Comparison of ENCODE assay signal across 8 mouse cellular contexts in the genomic region with DNA sequence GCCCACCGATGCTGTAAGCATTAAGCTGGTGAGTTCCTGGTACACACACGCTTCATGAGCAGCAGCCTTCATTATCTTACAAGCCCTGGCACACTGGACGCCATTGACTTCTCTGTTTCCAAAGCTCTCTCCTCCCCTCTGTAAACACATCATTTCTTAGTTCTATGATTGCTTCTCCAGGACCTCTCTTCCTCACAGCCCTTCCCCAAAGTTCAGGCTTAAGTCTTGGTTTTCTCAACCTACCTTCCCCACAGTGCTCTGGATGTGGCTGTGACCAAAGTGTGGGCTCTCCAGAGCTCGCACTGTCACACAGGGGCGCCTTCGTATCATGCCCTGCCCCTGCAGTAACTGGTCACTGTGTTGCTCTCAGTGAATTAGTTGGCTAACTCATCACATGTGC. TPM values are rescaled to one million over a fixed set of nuclear protein-coding genes. Genes with fewer than 3 reads are reported as not detected.
DNase-seq lines count a peak whose midpoint lies in the region; ATAC-seq and TF ChIP-seq lines count a peak whose summit lies in the region.

A gene (minus strand): TSS at position 101 of the 400 bp plus-strand sequence.

- H3K27ac ChIP-seq in kidney, embryonic 16.5 days (ENCODE audit: low read length) = no peak within 1 kb of the TSS
- H3K27ac ChIP-seq in bone marrow macrophage, adult 2 months (ENCODE audit: insufficient read depth, low read depth, low read length) = no peak within 1 kb of the TSS
- H3K27ac ChIP-seq in midbrain, embryonic 13.5 days = no peak within 1 kb of the TSS

- TF ChIP-seq POLR2A in bone marrow macrophage, adult 2 months (IDR thresholded peaks at IDR 0.05; ENCODE audit: borderline replicate concordance, low read depth, low read length) = no peak

- DNase-seq in kidney, postnatal 10 days = no peak
- no peak for DNase-seq in heart, adult 18-20 months
- DNase-seq in large intestine, adult 2 months (ENCODE audit: low read depth, low spot score) = no peak
- no peak for DNase-seq in thymus, postnatal 4 days
- no peak for DNase-seq in embryo, embryonic 9.5 days (ENCODE audit: extremely low spot score)

- H3K4me1 ChIP-seq in kidney, embryonic 16.5 days (ENCODE audit: insufficient read depth, low read length) = peaks cover 5% of the 10 kb centered on the region; the same call in 1 of the 2 replicates
- peaks cover 29% of the 10 kb centered on the region for H3K4me1 ChIP-seq in bone marrow macrophage, adult 2 months (ENCODE audit: control insufficient read depth, insufficient read depth, low read length)
- H3K4me1 ChIP-seq in midbrain, embryonic 13.5 days (replicated peaks) = peaks cover 23% of the 10 kb centered on the region

- no peaks in the 10 kb centered on the region for H3K36me3 ChIP-seq in kidney, embryonic 16.5 days (ENCODE audit: insufficient read depth, low read length)
- peaks cover 4% of the 10 kb centered on the region; the same call in 1 of the 2 replicates for H3K36me3 ChIP-seq in midbrain, embryonic 13.5 days

- H3K4me3 ChIP-seq in kidney, embryonic 16.5 days (ENCODE audit: low read length) = no peak within 1 kb of the TSS
- H3K4me3 ChIP-seq in bone marrow macrophage, adult 2 months (ENCODE audit: insufficient read depth, low read length) = no peak within 1 kb of the TSS
- no peak within 1 kb of the TSS for H3K4me3 ChIP-seq in midbrain, embryonic 13.5 days (replicated peaks)

- H3K9ac ChIP-seq in kidney, embryonic 16.5 days (replicated peaks; ENCODE audit: low read length) = no peak within 1 kb of the TSS
- no peak within 1 kb of the TSS for H3K9ac ChIP-seq in midbrain, embryonic 13.5 days (replicated peaks)

- ATAC-seq in kidney, embryonic 16.5 days (ENCODE audit: low FRiP score, low TSS enrichment) = no peak
- ATAC-seq in midbrain, embryonic 13.5 days = no peak

- H3K9me3 ChIP-seq in kidney, embryonic 16.5 days (ENCODE audit: low read length) = no peaks in the 10 kb centered on the region
- no peaks in the 10 kb centered on the region for H3K9me3 ChIP-seq in midbrain, embryonic 13.5 days

- H3K4me2 ChIP-seq in kidney, embryonic 16.5 days (replicated peaks; ENCODE audit: low read depth, low read length) = no peak within 1 kb of the TSS
- no peak within 1 kb of the TSS for H3K4me2 ChIP-seq in midbrain, embryonic 13.5 days (replicated peaks)

- 93% methylated on average over 6 of the region's 6 CpGs for WGBS in kidney, embryonic 16.5 days
- WGBS in large intestine, adult 2 months = 93% methylated on average over 6 of the region's 6 CpGs
- WGBS in midbrain, embryonic 13.5 days = 96% methylated on average over 6 of the region's 6 CpGs

- H3K27me3 ChIP-seq in kidney, embryonic 16.5 days (ENCODE audit: insufficient read depth, low read length) = no peaks in the 10 kb centered on the region
- no peaks in the 10 kb centered on the region for H3K27me3 ChIP-seq in midbrain, embryonic 13.5 days

- no peak for TF ChIP-seq CTCF in bone marrow macrophage, adult 2 months (IDR thresholded peaks at IDR 0.05; ENCODE audit: low read depth, low read length)

RNA-seq across cellular contexts. Expression of the gene that starts here (rescaled TPM):
- polyA plus RNA-seq in kidney, embryonic 16.5 days (2015; fragmentation: Nextera tagmentation; extraction: Ambion mirVana) = 537 and 577 TPM in 2 replicates
- 57.9 and 64.3 TPM in 2 replicates for polyA plus RNA-seq in bone marrow macrophage, adult 2 months (2012; ENCODE audit: insufficient read depth, insufficient read length, missing spikeins)
- total RNA-seq in heart, adult 18-20 months (2021) = 100 to 1,000 TPM; 201 to 206 TPM
- 348 and 383 TPM in 2 replicates for polyA plus RNA-seq in large intestine, adult 2 months (2012; rRNA removed)
- polyA plus RNA-seq in midbrain, embryonic 13.5 days (2015; fragmentation: Nextera tagmentation; extraction: Ambion mirVana) = 587 and 592 TPM in 2 replicates
